Mouse (Mus musculus) kidney, adult 18-20 months (tissue): ENCODE data around the gene Tchh.
"Not testable (repeated sequence)": the region's sequence is repeated elsewhere in the genome, so short reads cannot be mapped to it uniquely, and the experiment has no call there.

Experiments
- DNase-seq: peaks from one replicate; pipeline ENCODE4 v3.0.0; 2021

Gene Tchh

DNA sequence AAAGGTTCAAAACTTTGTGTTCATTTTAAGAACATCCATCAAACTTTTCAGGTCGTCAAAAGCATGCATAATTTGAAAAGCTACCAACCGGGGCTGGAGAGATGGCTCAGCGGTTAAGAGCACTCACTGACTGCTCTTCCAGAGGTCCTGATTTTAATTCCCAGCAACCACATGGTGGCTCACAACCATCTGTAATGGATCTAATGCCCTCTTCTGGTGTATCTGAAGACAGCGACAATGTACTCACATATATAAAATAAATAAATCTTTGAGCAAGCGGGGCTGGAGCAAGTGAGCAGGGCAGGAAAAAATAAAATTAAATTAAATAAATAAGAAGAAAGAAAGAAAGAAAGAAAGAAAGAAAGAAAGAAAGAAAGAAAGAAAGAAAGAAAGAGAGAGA lies 52.6 kb downstream of the Tchh start:
- DNase-seq = not testable (repeated sequence)

DNA sequence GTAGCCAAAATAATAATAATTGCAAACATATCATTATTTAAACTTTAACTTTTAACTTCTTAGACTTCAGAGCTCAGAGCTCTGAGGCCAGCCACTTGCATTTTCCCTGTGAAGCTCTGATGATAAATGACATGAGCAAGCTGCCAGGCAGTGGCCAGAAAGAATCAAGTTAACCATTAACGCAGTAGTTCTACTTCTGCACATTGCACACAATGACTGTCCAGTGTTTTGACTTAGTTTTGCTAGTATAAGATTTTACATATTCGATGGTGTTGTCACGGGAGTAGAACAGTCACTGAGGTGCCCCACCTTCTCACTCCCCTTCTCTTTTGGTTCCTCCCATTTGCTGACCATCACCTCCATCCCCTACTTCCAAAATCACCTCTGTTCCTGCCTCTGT lies 55.0 kb downstream of the Tchh start:
- peak; percentile 21 for DNase-seq
